Mouse (Mus musculus) megakaryocyte progenitor cell, adult 5-6 weeks (primary cell): ENCODE data around the gene Defa35. TPM values are rescaled to one million over a fixed set of nuclear protein-coding genes. Genes with fewer than 3 reads are reported as not detected.
"Not testable (repeated sequence)": the region's sequence is repeated elsewhere in the genome, so short reads cannot be mapped to it uniquely, and the experiment has no call there.

Source experiments
- ATAC-seq: replicated peaks from 2 replicates; pipeline ENCODE4 v1.8.0; 2016; ENCODE audit warnings: mild to moderate bottlenecking, moderate TSS enrichment, inconsistent platforms; ENCODE audit not compliant: poor library complexity
- total RNA-seq, 2 experiments: library from RNA; stranded (forward) in 1 of 2; stranded (reverse) in 1 of 2; fragments of 157-497, 149-512 nt in 1 of 2; fragments of 200-1000 nt in 1 of 2; gene quantifications; 2 replicates each; pipeline versions ENCODE4 v1.2.3 to v1.2.4; 2015 to 2017

Defa35 gene
- not detected in 2 replicates for total RNA-seq (2015)
- not detected in 2 replicates for total RNA-seq (2017)

DNA sequence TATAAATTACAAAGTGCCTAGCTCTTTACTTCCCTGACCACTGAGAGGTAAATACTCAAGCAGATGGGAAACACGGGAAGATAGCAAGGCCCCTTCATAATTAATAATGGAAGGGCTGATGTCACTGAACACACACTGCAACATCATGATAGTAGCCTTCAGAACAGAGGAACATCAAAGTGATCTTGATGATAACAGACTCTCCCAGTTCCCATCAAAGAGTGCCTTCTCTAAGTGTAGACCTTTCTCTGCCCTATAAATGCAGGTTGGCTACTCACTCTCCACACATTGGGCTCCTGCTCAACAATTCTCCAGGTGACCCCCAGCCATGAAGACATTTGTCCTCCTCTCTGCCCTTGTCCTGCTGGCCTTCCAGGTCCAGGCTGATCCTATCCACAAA lies at the start of gene Defa35:
Gene Defa35, plus strand, starts transcription at position 301 of the 400 bp plus-strand sequence.
- not testable (repeated sequence) for ATAC-seq

DNA sequence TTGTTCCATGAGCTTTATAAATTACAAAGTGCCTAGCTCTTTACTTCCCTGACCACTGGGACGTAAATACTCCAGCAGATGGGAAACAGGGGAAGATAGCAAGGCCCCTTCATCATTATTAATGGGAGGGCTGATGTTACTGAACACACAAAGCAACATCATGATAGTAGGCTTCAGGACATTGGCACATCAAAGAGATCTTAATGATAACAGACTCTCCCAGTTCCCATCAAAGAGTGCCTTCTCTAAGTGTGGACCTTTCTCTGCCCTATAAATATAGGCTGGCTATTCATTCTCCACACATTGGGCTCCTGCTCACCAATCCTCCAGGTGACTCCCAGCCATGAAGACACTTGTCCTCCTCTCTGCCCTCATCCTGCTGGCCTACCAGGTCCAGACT lies 39.6 kb upstream of the Defa35 start, which contains the start of gene Defa21:
Gene Defa21, plus strand, starts transcription at position 301 of the 400 bp plus-strand sequence.
- not testable (repeated sequence) for ATAC-seq

DNA sequence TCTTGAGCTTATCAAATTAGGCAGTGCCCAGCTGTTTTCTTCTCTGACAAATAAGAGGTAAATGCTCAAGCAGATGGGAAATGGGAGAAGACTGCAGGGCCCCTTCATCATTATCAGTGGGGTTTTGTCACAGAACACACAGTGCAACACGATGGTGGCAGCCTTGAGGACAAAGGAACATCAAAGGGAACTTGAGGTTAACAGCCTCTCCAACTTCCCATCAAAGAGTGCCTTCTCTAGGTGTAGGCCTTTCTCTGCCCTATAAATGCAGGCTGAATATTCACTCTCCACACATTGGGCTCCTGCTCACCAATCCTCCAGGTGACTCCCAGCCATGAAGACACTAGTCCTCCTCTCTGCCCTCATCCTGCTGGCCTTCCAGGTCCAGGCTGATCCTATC lies 10.1 kb upstream of the Defa35 start, which contains the start of gene Defa23:
Gene Defa23, plus strand, starts transcription at position 301 of the 400 bp plus-strand sequence.
- not testable (repeated sequence) for ATAC-seq

- not testable (repeated sequence) for ATAC-seq
These were observed 19.3 kb downstream of the Defa35 start, which contains the start of gene Defa25 for GRCm38 (mm10) chr8:21084142-21084541. Gene Defa25, plus strand, starts transcription at chr8:21084442.

- ATAC-seq = no peak
These were observed 28.3 kb downstream of the Defa35 start for GRCm38 (mm10) chr8:21093106-21093505.

- not testable (repeated sequence) for ATAC-seq
These were observed 31.1 kb downstream of the Defa35 start, which contains the start of gene Gm14851 for GRCm38 (mm10) chr8:21095950-21096349. Gene Gm14851, minus strand, starts transcription at chr8:21096050.

Other genes starting within 250 kb of the Defa35 start
- gene Defb33, start 172.4 kb upstream of the Defa35 start, total RNA-seq (2015) = not detected in 2 replicates
- gene Defb33, start 172.4 kb upstream of the Defa35 start, total RNA-seq (2017) = not detected in 2 replicates
- gene Gm15056, start 162.4 kb upstream of the Defa35 start, total RNA-seq (2015) = not detected in 2 replicates
- not detected in 2 replicates for gene Gm15056, start 162.4 kb upstream of the Defa35 start, total RNA-seq (2017)
- not detected in 2 replicates for gene Gm6040, start 143.0 kb upstream of the Defa35 start, total RNA-seq (2015)
- gene Gm6040, start 143.0 kb upstream of the Defa35 start, total RNA-seq (2017) = not detected in 2 replicates
- not detected in 2 replicates for gene AY761185, start 120.3 kb upstream of the Defa35 start, total RNA-seq (2015)
- not detected in 2 replicates for gene AY761185, start 120.3 kb upstream of the Defa35 start, total RNA-seq (2017)
- gene Defa21, start 39.5 kb upstream of the Defa35 start, total RNA-seq (2015) = not detected in 2 replicates
- not detected in 2 replicates for gene Defa21, start 39.5 kb upstream of the Defa35 start, total RNA-seq (2017)
- not detected in 2 replicates for gene Defa23, start 10.0 kb upstream of the Defa35 start, total RNA-seq (2015)
- not detected in 2 replicates for gene Defa23, start 10.0 kb upstream of the Defa35 start, total RNA-seq (2017)
- gene Defa25, start 19.4 kb downstream of the Defa35 start, total RNA-seq (2015) = not detected in 2 replicates
- gene Defa25, start 19.4 kb downstream of the Defa35 start, total RNA-seq (2017) = not detected in 2 replicates
- not detected in 2 replicates for gene Gm14851, start 31.0 kb downstream of the Defa35 start, total RNA-seq (2015)
- gene Gm14851, start 31.0 kb downstream of the Defa35 start, total RNA-seq (2017) = not detected in 2 replicates
- gene Defa30, start 69.6 kb downstream of the Defa35 start, total RNA-seq (2015) = not detected in 2 replicates
- not detected in 2 replicates for gene Defa30, start 69.6 kb downstream of the Defa35 start, total RNA-seq (2017)
- gene Defa22, start 97.2 kb downstream of the Defa35 start, total RNA-seq (2015) = not detected in 2 replicates
- gene Defa22, start 97.2 kb downstream of the Defa35 start, total RNA-seq (2017) = not detected in 2 replicates
- not detected in 2 replicates for gene Defa31, start 126.6 kb downstream of the Defa35 start, total RNA-seq (2015)
- gene Defa31, start 126.6 kb downstream of the Defa35 start, total RNA-seq (2017) = not detected in 2 replicates
- gene Gm15293, start 136.5 kb downstream of the Defa35 start, total RNA-seq (2015) = not detected in 2 replicates
- gene Gm15293, start 136.5 kb downstream of the Defa35 start, total RNA-seq (2017) = not detected in 2 replicates
- gene Gm15292, start 184.7 kb downstream of the Defa35 start, total RNA-seq (2015) = not detected in 2 replicates
- gene Gm15292, start 184.7 kb downstream of the Defa35 start, total RNA-seq (2017) = not detected in 2 replicates